Mouse (Mus musculus) heart, postnatal 25 days (tissue): ENCODE data around the gene Fstl4. TPM values are rescaled to one million over a fixed set of nuclear protein-coding genes. Genes with fewer than 3 reads are reported as not detected.

Source experiments
- DNase-seq: peaks from one replicate; pipeline ENCODE4 v3.0.0; 2022; ENCODE audit warnings: low spot score
- intact Hi-C: fragments of 180-260 bp; cut with DNase I; formaldehyde crosslinking; loops from one replicate; pipeline ENCODE4 v1.15.1; 2025
- total RNA-seq, 2 experiments: library from RNA; stranded (reverse); gene quantifications; 2 replicates each; pipeline ENCODE4 v1.2.3; 2021

The Fstl4 gene
- total RNA-seq: 1 to 10 TPM; 1.8 to 2.6 TPM

DNA sequence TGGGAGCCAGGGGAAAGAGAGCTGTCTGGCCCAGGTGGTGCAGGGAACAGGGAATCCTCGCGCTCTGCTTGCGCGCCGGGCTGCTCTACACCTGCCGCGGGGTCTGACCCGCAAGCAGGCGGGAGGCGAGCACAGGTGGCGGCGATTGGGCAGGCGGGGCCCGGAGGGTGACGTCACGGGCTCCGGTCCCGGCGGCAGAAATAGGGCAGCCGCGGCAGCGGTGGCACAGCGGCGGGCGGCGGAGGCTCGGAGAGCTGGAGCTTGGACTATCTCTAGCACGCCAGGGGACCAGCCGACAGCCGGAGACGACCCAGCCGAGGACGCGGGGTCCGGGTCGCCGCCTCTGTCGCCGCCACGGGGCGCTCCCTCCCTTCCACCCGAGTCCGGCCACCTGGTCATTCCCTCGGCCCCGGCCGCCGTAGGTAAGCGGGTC, at the start of gene Fstl4:
TSS of gene Fstl4 (plus strand) at position 174 of the 433 bp plus-strand sequence.
- DNase-seq: no peak
- intact Hi-C loops: loop anchor here (5.0 to 10.0 kb wide), 4 partner anchors 242 to 490 kb away; no protein-coding TSS in a partner anchor

GRCm38 (mm10) chr11:52718570-52718969, 45.9 kb upstream of the Fstl4 start:
- intact Hi-C loops: no loop called here

GRCm38 (mm10) chr11:52721087-52721486, 43.3 kb upstream of the Fstl4 start:
- intact Hi-C loops: no loop called here

More at GRCm38 (mm10) chr11:52718570-52718969, 45.9 kb upstream of the Fstl4 start:
- no peak for DNase-seq

GRCm38 (mm10) chr11:52722706-52723105, 41.7 kb upstream of the Fstl4 start:
- no peak for DNase-seq
- intact Hi-C loops: no loop called here

More at GRCm38 (mm10) chr11:52721087-52721486, 43.3 kb upstream of the Fstl4 start:
- no peak for DNase-seq

DNA sequence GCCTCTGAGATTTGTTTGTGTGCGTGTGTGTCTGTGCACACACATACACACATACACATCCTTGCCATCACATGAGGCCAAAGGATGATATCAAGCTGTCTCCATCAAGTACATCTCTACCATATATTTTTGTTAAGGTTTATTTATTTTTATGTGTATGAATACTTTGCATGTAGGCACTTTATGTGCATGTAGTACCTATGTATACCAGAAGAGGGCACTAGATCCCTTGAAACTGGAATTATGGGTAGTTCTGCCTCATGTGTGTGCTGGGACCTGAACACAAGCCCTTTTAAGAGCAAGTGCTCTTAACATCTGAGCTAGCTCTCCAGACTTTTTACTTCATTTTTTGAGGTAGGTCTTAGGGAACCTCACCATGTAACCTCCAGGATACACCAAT, 38.4 kb upstream of the Fstl4 start:
- no peak for DNase-seq
- intact Hi-C loops: no loop called here

- DNase-seq: no peak
- intact Hi-C loops: no loop called here
Observed at GRCm38 (mm10) chr11:52728479-52728878, 36.0 kb upstream of the Fstl4 start.

GRCm38 (mm10) chr11:52729890-52730289, 34.5 kb upstream of the Fstl4 start:
- DNase-seq: no peak
- intact Hi-C loops: no loop called here

DNA sequence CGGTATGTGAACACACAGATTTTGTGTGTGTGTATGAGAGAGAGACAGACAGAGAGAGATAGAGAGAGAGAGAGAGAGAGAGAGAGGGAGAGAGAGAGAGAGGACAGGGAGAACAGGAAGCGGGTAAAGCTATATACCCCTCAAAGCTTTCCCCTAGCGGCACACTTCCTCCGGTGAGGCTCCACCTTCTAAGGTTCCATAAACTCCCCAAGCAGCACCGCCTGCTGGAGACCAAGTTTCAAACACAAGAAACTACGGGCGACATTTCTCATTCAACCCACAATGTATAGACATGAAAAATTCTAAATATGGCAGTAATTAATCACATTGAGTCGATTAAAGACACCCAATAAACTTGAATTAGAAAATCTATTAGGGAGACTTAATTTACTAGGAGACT, 32.5 kb upstream of the Fstl4 start:
- no peak for DNase-seq
- intact Hi-C loops: no loop called here

DNA sequence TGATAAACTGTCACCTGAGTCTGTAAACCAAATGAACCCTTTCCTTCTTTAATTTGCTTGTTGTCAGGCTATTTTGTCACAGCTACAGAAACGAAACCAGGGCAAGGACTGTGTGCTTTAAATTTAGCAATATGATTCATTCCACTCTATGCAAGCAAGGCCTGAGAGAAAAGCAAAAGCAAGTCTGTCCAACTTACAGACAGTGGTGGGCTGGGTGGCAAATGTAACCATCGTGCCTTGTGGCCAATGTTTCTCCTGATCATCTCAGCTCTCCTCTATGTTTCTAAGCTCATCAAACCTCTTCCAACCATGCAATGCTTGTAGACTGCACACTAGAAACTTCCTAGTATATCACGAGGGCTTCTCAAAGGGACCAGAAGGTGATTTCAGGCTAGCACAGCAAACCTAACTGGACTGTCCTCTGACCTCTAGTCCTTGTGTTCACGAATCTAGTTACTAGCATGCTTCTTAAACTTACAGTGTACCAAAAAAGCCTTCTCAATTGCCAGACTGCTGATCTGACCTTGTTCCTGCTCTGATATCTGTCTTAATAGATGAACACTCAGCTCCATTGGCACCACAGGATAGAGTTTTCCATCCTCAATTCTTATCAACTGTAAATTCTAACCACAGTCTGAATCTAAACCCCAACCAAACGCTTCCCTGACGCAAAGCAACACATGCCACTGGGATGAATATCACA, 29.8 kb upstream of the Fstl4 start:
- intact Hi-C loops: no loop called here
- DNase-seq: no peak

GRCm38 (mm10) chr11:52739187-52739586, 25.2 kb upstream of the Fstl4 start:
- DNase-seq: no peak
- intact Hi-C loops: no loop called here

DNA sequence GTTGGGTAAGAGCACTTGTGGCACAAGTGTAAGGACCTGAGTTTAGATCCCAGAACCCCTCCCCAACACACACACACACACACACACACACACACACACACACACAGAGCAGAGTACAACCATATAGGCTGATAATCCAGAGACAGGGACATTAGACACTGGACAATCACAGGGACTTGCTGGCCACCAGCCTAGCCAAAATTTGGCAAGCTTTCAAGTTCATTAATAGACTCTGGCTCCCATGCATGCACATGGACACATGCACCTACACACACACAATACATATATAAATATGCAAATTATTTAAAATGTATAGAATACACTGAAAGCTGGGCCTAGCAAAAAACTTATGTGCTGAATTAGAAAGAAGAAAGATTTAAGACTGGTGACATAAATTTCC, 24.0 kb upstream of the Fstl4 start:
- no peak for DNase-seq
- intact Hi-C loops: no loop called here

DNA sequence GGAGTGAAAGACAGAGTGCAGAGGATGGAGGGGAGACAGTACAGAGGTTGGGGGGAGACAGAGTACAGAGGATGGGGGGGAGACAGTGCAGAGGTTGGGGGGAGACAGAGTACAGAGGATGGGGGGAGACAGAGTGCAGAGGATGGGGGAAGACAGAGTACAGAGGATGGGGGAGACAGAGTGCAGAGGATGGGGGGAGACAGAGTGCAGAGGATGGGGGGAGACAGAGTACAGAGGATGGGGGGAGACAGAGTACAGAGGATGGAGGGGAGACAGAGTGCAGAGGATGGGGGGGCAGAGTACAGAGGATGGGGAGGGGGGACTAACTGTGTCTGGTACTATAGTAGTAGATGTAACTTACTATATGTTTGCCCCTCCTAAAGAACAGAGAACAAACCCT, 20.5 kb upstream of the Fstl4 start:
- DNase-seq: no peak
- intact Hi-C loops: no loop called here

- DNase-seq: no peak
- intact Hi-C loops: no loop called here
Observed at GRCm38 (mm10) chr11:52744593-52745450, 19.6 kb upstream of the Fstl4 start.

- no peak for DNase-seq
- intact Hi-C loops: no loop called here
Observed at GRCm38 (mm10) chr11:52747206-52747605, 17.2 kb upstream of the Fstl4 start.

- DNase-seq: no peak
- intact Hi-C loops: no loop called here
Observed at GRCm38 (mm10) chr11:52747766-52748456, 16.5 kb upstream of the Fstl4 start.

GRCm38 (mm10) chr11:52749988-52750387, 14.4 kb upstream of the Fstl4 start:
- intact Hi-C loops: no loop called here

GRCm38 (mm10) chr11:52752524-52752923, 11.9 kb upstream of the Fstl4 start:
- intact Hi-C loops: no loop called here
- no peak for DNase-seq

More at GRCm38 (mm10) chr11:52749988-52750387, 14.4 kb upstream of the Fstl4 start:
- DNase-seq: no peak

- intact Hi-C loops: no loop called here
- no peak for DNase-seq
Observed at GRCm38 (mm10) chr11:52753261-52753660, 11.2 kb upstream of the Fstl4 start.

- DNase-seq: no peak
- intact Hi-C loops: loop anchor here (5.0 to 10.0 kb wide), 4 partner anchors 239 to 493 kb away; no protein-coding TSS in a partner anchor
Observed at GRCm38 (mm10) chr11:52761800-52762199, 2.6 kb upstream of the Fstl4 start.
